Mouse (Mus musculus): Measurements from ENCODE around the gene Rnf185. TPM values are rescaled to one million over a fixed set of nuclear protein-coding genes. Genes with fewer than 3 reads are reported as not detected.

Gene Rnf185
- total RNA-seq (2015; ENCODE audit: low replicate concordance): 2.7 and 6.3 TPM in 2 replicates
- 3.2 and 3.6 TPM in 2 replicates for total RNA-seq (2017; ENCODE audit: low replicate concordance)

DNA sequence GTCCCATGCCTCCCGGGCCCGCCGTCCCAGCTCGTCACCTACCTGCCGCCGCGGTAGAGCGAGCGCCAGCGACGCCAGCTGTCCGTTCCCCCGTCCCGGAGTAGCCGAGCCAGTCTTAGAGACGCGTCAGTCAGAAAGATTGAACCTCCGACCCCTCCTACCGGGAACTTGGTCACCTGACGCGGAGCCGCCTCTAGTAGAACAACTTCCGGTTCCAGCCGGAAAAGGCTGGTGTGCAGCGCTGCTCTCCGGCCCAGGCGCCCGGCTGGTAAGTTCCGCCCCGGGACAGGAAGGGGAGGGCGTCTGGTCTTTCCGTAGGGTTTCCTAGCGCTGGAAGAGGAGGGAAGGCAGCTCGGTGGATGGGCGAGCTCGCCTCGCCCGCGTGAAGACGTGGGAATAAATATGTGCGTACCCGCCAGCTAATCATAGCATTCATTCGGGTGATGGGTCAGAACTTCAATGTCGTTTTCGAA lies at the start of gene Rnf185:
Gene Rnf185 (minus strand): TSS at position 197 of the 473 bp plus-strand sequence.
- ATAC-seq (replicated peaks; ENCODE audit: low FRiP score, poor library complexity, severe bottlenecking): peak; percentile 98

DNA sequence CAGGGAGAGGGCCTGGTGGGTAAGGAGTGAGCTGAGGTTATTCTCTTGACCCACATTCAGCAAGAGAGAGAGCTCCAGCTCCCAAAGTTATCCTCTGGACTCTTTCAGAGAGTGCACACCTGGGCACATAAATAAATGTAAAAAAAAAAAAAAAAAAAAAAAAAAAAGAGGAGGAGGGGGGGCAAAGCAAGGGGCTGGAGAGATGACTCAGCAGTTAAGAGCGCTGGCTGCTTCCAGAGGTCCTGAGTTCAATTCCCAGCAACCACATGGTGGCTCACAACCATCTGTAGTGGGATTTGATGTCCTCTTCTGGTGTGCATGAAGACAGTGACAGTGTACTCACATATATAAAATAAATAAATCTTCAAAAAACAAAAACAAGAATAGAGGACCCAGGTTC lies 45.1 kb upstream of the Rnf185 start:
- ATAC-seq (replicated peaks; ENCODE audit: low FRiP score, poor library complexity, severe bottlenecking): no peak

DNA sequence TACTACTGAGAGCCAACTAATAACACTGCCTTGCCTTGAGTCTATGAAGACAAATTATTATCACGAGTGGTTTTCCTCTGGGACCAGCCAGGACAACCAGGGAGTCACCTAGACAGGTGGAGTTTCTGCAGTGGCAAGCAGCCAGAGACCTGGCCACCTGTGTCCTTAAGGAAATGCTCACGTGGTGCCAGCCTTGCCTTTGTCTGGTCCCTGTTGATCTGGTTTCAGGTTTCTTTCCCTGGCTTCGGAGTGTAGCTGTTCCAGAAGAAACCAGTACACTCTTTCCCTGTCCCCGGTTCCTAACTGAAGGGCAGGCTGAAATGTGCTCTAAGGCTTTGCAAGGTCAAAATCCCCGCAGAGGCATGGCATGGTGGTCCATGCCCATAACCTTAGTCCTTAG lies 44.6 kb upstream of the Rnf185 start:
- no peak for ATAC-seq (replicated peaks; ENCODE audit: low FRiP score, poor library complexity, severe bottlenecking)

DNA sequence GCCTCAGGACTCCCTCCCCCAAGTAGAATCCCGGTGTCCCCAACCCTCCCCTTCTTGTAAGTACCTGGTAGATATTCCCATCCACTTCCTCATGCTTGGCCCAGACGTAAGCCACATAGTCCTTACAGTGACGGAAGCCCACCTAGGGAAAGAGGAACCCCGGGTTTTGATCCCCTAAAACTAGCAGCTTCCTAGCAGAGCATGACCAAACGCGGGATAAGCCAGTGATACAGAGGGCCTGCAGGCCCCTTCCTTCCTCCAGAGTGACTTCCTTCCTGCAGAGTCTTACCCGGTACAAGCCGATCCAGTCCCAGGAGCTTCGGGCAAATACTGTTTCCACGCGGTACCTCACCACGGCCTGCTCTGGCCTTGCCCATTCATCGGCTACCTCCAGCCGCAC lies 43.3 kb upstream of the Rnf185 start:
- no peak for ATAC-seq (replicated peaks; ENCODE audit: low FRiP score, poor library complexity, severe bottlenecking)

DNA sequence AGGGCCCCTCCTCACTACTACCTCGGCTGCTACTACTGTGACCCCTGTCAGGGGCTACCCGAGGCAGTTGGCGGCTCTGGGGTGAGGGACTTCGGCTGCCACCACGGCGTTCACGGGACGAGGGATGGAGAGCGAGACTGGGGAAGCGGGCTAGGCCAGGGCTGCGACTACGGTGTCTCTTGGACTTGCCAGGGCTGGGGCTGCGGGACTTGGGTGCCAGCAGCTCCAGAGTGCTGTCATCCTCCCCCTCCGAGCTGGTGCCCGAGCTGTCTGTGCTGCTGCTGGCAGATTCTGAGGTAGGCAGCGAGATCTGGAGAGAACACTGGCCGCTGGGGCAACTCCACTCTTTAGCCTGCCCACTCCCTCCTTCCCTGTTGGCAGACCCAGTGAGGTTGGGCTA lies 42.7 kb upstream of the Rnf185 start:
- ATAC-seq (replicated peaks; ENCODE audit: low FRiP score, poor library complexity, severe bottlenecking): no peak

DNA sequence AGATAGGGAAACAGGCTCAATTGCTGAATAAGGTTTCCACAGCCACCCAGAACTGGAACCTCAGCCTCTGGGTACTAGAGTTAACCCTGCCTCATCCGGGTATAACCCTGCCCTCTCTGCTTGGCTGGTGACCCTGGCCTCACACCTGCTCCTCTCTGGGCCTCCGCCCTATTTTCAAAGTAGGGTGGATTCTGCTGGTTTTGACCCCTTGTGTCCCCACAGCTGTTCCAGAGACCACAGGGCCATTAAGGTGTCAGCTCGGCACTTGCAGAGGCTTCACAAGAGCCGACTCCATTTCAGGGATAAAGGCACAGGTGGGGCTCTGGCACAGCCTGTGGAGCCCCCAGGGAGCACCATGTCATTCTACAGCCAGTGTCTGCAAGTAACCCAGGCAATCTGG lies 40.6 kb upstream of the Rnf185 start:
- ATAC-seq (replicated peaks; ENCODE audit: low FRiP score, poor library complexity, severe bottlenecking): no peak

DNA sequence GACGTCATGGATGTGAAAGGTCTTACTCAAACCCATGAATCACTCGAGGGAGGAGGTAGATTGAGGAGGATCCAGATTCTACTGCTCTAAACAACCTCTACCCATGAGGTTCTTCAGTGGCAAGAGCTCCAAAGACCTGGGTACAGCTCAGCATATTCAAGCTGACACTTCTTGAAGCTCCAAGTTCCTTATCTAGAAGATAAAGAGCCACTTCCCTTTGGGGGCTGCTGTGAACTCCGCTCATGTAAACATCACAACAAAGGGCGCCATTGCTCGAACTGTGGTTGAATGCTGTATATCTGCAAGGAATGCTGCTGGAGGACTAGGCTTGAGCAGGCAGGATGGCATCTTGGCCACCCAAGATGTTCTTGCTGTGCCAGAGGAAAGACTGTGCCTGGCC lies 36.9 kb upstream of the Rnf185 start:
- no peak for ATAC-seq (replicated peaks; ENCODE audit: low FRiP score, poor library complexity, severe bottlenecking)

DNA sequence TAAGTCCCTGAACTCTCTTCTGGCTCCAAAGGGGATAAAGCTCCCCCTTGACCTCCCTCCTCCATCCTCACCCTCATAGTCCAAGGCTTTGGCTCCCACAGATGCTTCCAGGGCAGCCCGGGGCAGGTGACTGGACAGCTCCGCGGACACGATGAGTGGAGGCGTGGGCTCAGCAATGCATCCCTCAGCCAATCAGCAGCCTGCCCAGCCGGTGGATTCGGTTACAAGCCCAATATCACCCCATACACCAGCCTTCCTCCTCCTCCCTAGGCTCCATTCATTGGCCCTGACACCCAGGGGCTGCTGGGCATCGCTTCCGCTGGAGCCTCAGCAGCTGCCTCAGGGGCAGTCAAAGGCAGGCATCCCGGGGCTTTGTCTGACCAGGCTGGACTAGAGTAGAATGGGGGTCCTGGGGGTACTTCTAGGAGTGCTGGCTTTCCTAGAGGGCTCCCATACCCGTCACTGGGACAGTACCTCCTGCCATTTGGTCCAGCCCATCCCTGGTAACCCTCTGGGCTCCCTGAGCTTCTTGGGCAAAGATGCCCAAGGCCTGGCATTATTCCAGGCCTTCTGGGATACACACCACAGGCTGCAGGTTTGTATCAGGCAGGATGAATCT lies 35.9 kb upstream of the Rnf185 start, which contains the start of gene Pla2g3:
Gene Pla2g3 (plus strand): TSS at position 333 of the 619 bp plus-strand sequence.
- no peak for ATAC-seq (replicated peaks; ENCODE audit: low FRiP score, poor library complexity, severe bottlenecking)

DNA sequence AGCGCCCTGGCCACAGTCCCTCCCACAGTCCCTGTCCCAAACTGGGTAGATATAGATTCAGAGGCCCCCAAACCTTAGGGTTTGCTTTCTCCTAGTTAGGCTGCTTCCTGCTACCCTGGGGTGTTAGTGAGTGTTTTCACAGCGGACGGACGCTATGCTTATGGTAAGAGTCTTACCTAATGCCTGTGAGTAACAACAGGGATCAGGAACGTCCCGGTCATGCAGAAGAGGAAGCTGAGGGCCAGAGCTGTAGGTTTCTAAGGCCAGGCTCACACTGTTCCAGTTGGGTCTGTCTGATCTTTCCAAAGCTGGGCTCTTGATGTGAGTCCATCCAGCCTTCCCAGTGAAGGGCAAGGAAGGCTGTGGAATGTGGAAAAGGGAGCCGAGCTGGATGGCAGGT lies 34.2 kb upstream of the Rnf185 start:
- no peak for ATAC-seq (replicated peaks; ENCODE audit: low FRiP score, poor library complexity, severe bottlenecking)

DNA sequence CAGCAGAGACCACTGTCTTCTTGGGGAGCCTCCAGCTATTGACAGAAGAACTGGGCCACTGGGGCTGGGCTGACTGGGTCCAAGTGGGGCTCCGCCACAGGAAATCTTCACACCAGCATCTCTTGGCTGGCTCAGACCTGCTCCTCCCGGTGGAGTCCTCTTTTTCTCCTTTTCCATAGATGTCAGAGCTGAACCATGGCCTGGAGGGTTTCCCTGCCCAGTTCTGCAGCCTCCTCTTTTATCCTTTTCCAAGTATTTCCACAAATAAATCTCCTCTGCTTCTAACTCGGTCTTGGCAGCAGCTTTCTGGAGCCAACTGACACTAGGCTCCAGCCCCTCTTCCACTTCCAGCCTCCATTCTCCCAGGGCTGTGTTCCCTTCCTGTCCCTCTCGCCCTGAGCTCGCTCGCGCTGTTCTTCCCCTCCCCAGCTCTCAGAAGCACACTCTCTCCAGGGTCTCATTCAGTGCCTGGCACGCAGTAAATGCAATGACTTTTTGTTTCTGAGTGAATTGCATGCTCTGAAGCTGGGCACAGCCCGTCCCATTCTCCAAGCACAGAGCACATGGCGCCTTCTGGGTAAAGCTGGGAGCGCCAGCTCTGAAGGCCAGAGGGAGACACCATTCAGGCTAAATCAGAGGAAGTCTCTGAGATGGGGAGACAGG lies 31.9 kb upstream of the Rnf185 start:
- ATAC-seq (replicated peaks; ENCODE audit: low FRiP score, poor library complexity, severe bottlenecking): no peak

DNA sequence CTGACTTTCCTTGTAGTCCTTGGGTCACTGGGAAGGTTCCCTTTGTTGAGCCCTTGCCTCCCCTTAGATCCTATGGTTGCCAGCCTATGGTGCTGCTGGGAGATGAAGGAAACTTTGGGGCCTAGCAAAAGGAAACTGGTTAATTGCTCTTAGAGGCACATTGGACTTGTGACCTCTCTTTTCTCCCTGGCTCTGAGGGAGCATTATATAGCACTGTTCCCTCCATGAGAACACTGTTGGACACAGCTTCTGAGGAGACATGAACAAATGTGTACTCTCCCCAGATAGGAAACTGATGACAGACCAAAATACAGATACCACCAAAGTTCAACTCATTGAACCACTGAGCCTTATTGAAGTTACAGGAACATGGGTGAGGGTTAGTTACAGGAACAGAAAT lies 23.3 kb upstream of the Rnf185 start:
- ATAC-seq (replicated peaks; ENCODE audit: low FRiP score, poor library complexity, severe bottlenecking): no peak

DNA sequence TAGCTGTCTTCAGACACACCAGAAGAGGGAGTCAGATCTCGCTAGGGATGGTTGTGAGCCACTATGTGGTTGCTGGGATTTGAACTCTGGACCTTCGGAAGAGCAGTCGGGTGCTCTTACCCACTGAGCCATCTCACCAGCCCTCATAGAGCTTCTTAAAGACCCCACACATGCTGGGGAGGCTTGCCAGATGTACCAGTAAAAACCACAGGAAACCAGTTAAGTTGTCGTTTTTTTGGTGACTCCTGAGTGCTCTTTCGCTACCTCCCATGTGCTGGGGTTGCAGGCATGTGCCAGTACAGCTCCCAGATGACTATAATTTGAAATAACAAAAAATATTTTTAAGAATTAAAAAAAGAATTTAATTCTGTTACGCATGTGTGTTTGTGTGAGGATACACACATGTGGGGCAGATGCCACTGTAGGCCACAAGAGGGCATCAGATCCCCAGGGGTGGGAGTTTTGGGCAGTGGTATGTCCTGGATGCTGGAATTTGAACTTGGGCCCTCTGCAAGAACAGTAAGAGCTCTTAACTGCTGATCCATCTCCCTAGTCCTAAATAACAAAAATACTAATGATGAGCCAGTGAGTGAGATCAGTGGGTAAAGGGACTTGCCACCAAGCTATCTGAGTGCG lies 22.4 kb upstream of the Rnf185 start:
- ATAC-seq (replicated peaks; ENCODE audit: low FRiP score, poor library complexity, severe bottlenecking): no peak

DNA sequence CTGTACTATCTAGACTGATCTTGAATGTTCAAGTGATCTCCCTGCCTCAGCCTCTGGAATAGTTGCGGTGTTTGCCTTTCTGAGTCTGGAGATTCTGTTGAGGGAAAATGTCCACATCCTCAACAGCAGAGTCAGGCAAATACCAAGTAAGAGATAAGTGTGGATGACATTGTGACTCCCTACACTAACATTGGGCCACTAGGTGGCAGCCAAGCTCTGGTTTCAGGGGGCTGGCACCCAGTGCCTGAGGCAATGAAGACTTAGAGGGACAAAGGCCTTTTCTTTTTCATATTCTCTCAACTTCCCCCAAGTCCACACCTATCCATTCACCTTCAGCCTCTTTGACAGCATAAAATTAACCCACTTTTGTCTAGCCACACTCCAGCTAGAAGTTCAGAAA lies 20.3 kb upstream of the Rnf185 start:
- peak; percentile 76; the same call in 1 of the 2 replicates for ATAC-seq (replicated peaks; ENCODE audit: low FRiP score, poor library complexity, severe bottlenecking)

DNA sequence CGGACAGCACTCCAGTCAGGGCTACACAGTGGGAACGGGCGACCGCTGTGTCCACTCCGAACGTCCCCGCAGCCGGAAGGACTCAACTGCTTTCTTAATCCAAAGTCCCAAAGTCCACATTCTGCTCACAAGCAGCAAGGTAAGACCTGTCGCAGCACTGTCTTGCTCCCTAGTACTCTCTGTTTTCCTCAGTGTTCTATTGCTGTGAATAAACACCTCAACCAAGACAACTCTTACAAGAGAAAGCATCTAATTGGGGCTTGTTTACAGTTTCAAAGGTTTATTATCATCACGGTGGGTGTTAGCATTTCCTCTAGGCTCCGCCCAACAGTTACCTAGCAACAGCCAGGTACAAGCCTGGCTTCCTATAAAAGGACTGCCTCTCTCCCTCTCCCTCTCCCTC lies 19.3 kb upstream of the Rnf185 start:
- no peak for ATAC-seq (replicated peaks; ENCODE audit: low FRiP score, poor library complexity, severe bottlenecking)

DNA sequence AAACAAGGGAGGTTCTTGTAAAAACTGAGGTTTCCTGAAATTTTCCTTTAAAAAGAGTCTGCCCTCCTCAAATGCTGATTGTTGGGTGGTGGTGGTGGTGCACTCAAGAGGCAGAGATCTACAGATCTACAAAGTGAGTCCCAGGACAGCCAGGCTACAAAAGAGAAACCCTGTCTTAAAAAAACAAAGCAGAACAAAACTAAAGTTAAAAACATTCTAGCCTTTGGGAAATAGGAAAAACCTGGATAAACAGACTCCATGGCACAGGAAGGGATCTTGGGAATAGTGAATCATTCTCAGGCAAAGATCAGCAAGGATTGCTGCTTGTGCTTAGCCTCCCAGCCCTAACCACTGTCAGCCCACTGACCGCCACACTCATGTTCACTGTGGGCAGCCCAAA lies 10.7 kb upstream of the Rnf185 start:
- ATAC-seq (replicated peaks; ENCODE audit: low FRiP score, poor library complexity, severe bottlenecking): no peak

DNA sequence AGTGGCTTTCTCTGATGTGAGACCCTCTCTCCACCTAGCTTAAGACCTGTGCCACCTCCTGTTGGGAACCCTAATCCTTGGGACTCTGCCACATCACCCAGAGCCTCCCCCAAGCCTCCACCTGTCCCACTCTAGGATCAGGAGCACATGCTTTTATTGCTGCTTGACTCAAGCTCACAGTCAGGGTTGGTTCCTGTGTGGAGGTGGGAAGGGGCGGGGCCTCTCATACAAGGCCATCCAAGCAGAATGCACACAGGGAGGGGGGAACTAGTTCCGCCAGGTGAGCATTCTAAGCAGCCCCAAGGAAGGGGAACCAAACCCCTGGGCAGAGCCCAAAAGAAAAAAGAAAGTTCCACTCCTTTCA lies 6.9 kb upstream of the Rnf185 start:
- no peak for ATAC-seq (replicated peaks; ENCODE audit: low FRiP score, poor library complexity, severe bottlenecking)

DNA sequence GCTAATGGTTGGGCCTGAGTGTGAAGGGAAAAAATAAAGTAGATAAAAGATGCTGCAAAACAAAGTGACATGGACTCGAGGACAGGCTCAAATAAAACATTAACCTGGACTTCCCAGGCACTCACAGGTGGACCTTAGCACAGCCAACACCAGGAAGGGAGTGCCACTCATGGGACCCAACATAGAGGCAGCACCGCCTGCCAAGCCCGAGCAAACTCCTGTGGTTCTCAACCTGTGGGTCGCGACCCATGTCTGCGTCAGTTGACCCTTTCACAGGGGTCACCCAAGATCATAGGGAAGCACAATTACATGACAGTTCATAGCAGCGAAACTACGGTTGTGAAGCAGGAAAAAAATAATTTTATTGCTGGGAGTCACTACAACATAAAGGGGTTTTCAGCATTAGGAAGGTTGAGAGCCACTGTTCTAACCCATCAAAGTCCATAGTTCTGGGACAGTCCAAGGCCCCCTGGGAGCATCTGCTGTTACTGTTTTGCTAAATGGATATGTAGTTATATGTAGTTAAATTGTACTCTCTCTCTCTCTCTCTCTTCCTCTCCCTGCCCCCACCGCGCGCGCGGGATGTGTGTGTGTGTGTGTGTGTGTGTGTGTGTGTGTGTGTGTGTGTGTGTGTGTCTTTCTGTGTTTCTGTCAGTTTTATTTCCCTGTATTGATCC lies 6.4 kb upstream of the Rnf185 start:
- ATAC-seq (replicated peaks; ENCODE audit: low FRiP score, poor library complexity, severe bottlenecking): no peak

DNA sequence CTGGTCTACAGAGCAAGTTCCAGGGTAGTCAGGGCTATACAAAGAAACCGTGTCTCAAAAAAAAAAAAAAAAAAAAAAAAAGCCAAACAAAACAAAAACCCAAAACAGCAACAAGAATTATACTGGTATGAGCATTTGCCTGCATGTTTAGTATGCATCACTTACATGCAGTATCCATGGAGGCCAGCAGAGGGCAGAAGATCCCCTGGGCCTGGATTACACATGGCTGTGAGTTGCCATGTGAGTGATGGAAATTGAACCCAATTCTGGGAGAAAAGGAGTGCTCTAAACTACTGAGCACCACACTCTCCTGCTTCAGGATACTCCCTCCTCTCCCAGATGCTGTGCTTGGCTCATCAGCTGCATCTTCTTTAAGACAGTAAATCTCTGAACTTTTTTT lies 4.2 kb upstream of the Rnf185 start:
- ATAC-seq (replicated peaks; ENCODE audit: low FRiP score, poor library complexity, severe bottlenecking): no peak

DNA sequence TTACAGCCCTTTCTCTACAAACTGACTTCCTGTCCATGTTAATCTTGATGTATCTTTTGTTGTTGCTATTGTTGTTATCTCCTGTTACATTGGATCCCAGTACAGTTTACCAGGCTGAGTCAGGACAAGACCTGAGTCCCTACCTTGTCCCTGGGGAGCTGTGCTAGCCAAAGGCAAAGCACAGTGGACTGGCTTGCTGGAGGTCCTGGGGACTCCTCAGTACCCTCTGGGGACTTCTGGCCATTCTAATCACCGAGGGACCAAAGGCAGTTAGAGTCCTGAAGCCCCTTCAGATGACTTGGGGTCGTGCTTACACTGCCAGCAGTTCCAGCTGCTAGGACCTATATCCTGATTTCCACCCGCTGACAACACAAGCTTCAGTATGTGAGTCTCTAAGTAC lies 2.3 kb upstream of the Rnf185 start:
- ATAC-seq (replicated peaks; ENCODE audit: low FRiP score, poor library complexity, severe bottlenecking): no peak

DNA sequence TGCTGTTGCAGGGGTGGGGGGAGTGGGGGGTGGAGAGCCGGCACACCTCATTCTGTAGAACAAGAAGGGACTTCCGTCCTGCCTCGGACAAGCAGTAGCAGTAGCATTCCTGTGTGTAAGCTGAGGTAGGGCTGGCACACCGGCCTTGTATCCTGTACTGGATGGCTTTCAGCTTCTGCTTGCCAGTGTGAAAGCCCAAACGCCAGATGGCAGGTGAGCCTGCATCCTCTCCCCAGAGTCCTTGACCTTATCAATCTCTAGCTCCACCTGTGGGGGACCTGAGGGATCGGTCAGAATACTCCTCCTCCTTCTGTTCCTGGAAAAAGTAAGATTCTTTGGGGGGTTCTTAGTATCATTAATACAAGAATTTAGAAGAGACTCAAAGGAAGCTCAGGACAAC lies 1.3 kb upstream of the Rnf185 start:
- ATAC-seq (replicated peaks; ENCODE audit: low FRiP score, poor library complexity, severe bottlenecking): no peak

DNA sequence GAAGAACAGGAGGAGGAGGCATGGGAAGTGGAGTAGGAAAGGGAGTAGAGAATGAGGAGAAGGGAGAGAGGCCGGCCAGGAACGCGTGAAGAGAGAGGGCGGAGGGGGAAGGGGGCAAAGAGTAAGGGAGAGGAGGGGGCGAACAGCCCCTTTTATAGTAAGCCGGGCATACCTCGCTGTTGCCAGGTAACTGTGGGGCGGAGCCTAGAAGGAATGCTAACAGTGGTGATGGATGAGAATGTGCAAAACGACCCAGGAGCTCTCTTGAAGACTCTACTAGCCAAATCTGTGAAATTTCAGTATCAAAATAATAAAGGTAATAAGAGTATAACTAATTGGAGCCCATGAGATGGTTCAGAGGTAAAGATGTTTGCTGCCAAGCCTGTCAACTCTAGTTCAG lies 606 bp upstream of the Rnf185 start:
- ATAC-seq (replicated peaks; ENCODE audit: low FRiP score, poor library complexity, severe bottlenecking): peak; percentile 18; the same call in 1 of the 2 replicates
